Mouse (Mus musculus): ENCODE data around the gene Dgcr2.

DNA sequence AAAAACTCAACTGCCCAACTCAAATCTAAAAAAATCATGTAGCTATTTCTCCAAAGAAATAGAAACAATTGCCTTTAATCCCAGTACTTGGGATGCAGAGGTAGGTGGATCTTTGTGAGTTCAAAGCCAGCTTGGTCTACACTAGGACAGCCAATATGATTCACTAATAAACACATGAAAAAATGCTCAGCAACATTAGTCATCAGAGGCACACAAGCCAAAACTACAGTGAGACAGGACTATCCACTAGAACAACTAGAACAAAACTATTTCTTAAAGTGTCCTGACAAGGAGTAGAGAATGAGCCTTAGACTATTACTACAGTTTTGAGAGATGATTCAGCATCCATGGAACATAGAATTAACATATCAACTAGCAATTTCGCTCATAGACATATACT, 22.3 kb downstream of the Dgcr2 start:
- TF ChIP-seq POLR2A (IDR thresholded peaks at IDR 0.05; ENCODE audit: low read depth, low read length) (no peak), CTCF (IDR thresholded peaks at IDR 0.05; ENCODE audit: extremely low read depth, insufficient read length, insufficient replicate concordance, low read depth, low read length) (no peak)

All from small intestine, adult 2 months (tissue).